Mouse (Mus musculus): ENCODE measurements around the gene Hoxc9.

The Hoxc9 gene

DNA sequence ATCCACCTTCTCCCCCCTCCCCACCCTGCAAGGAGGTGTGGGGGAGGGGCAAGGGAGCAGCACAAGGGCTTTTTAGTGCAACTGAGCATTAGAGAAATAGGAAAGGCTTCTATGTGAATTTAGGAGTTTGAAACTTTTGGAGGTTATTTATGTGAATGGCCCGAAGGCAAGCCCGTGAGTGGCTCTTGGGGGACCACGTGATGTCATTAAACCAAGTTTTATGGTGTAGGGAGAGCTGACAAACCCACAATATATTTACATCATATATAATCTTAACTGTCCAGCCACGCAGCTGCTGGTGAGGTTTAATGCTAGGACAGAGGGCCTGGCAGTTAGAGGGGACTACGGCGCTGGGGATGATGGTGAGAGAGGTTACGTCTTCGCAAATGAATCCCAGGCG is 42.4 kb downstream of the Hoxc9 start, which contains the start of gene Hoxc4:
Gene Hoxc4, plus strand, starts transcription at position 299 of the 400 bp plus-strand sequence.
- no peak for DNase-seq (ENCODE audit: low spot score in 2 of 2)

DNA sequence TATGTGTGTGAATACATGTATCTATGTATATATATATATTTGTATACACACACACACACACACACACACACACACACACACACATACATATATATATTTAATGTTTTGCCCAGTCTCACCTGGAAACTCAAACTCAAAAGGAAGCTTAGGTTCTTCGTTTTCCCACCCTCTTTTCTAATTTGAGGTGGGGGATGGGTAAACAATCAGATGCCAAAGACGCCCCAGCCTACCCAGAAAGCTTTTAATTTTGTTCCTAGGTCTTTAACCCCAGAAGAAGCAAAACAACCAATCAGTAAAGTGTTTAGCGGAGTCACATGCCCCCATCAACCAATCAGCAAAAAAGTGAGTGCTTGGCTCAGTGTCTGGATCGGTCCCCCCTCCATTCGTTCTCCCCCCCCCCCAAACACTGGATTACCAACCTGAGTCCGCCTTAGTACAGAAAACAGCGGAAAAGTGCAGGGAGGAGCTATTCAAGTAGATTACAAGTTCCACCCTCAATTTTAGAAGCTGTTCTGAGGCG is 44.7 kb downstream of the Hoxc9 start:
- DNase-seq (ENCODE audit: low spot score in 2 of 2): no peak

DNA sequence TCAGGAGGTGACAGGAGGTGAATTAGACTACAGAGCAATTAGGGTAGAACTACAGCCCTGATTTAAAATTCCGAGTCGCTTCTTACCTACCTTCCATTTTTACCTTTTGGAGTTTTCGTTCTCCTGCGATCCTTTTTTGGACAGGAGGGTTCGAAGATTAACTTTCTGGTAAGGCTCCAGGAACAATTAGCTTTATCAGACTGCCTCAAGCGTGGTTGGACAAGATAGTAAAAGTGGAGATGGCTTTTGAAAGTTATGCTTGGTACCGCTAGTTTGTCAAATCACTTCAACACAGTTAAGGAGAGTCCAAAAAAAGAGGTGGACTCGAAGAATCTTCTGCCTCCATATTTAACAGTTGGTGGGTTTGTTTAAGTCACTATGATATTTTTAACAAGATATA is 45.3 kb downstream of the Hoxc9 start:
- no peak for DNase-seq (ENCODE audit: low spot score in 2 of 2)

DNA sequence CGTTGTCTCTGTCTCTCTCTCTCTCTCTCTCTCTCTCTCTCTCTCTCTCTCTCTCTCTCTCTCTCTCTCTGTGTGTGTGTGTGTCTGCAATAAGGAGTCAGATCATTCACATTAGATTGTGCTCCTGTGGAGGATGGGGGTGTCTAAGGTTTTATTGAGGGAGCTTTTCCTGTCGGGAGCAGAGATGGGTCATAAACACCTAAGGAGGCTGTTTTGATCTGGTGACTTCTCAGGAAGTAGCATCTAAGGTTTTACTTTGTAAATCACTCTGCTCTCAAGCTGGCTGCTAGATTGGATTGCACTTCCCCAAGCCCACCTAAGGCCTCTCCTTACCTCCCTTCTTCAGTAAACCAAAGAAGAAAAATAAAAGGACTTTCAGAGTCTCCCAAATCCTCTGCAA is 47.9 kb downstream of the Hoxc9 start:
- no peak for DNase-seq (ENCODE audit: low spot score in 2 of 2)

DNA sequence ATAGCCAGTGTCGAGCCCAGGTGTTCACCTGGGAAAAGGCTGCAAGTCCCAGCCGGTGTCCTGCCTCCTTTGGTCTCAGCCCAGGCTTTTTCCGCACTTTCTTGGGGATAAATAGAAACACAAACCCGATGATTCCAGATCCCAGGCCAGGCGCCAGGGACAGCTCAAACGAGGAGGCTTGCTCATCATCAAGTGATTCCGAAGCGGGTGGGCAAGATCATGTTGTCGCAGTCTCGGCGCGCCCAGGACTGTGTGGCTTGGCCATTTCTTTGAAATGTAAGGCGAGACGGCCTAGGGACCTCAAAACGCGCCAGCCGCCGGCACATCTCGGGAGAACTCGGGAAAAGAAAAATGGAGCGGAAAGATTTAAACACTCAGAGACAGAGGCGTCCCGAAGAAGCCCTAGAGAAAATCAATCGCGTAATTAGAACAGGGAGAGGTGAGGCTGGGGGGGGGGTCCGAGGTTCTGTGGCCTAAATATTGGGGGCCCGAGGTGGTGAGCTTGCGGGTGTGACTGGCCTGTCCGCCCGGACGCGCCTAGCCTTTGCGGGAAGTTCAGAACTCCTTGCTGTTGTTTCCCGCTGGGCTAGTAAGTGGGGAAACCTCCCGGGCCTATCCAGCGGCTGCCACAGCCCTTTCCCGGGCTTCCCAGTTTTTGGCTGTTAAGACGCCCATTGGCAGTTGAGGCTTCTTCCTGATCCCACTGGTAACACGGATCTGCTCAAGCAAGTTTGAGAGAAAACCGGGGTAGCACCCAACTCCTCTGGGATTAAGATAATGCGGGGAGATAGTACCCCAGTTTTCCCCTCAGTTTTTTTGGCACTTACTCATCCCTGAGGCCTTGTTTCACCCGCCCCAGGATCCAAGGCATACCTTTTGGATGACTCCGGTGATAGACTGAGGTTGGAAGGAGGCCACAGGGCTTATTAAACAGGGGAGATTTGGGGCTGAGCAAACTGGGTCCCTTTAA is 51.3 kb downstream of the Hoxc9 start:
- no peak for DNase-seq (ENCODE audit: low spot score in 2 of 2)

DNA sequence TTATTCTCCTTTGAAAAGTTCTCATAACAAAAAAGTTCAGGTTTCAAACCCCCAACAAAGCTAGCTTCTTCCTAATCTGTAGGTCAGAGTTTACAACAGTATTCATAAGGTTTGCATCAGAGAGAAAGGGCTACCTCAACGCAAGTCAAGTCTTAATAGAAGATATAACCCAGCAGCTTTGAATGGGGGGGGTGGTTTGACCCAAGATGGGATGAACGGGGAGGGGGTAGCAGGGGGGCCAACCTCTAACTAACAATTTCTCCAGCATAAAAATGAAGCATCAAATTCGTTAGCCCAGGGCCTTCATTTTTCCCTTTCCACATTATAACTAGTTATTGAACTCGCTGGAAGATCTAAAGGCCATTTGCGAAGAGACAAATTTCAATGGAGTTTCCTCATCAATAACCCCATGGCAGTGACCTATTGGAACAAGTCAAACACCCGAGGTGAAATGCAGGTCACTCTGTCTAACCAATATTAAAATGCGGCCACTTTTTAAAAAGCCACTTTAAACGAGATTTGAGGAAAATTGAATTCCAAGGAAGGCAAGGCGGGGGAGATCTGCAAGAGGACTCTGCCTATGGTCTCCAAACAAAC is 52.8 kb downstream of the Hoxc9 start:
- DNase-seq (ENCODE audit: low spot score in 2 of 2): no peak

DNA sequence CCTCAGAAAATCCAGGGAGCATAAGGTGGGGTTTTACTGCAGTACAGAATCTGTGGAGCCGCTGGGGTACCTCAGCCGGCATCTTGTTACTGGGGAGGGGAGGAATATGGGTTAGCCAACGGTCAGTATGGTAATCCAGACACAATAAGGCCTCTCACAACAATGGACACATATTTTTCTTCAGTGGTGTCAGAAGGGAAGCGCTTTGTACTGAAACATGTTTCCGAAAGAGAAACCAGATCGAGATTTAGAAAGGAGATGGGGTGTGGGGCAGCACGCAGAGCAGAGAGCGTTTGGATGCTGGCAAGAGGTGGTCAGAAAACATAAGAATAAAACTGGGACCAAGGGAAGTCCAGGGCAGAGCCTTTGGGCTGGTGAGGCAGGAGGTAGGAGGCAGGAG is 53.9 kb downstream of the Hoxc9 start:
- no peak for DNase-seq (ENCODE audit: low spot score in 2 of 2)

DNA sequence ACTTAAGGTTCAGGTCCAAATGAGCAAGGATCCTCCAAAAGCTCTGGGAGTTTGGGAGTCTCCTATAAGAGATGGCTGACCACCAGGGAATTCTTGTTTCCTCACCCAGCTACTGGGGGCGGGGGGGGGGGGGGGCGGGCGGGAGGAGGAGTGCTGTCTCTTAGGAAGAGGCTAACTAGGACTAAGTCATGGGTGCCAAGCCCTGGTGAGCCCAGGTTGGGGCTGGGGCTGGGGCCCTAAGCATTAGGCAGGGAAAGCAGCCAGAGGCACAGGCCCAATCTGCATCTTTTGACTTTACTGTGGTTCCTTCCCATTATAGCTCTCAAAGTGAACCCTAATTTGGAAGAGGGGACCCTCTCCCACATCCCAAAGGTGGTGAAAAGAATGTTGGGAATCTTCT is 55.9 kb downstream of the Hoxc9 start:
- DNase-seq (ENCODE audit: low spot score in 2 of 2): no peak

DNA sequence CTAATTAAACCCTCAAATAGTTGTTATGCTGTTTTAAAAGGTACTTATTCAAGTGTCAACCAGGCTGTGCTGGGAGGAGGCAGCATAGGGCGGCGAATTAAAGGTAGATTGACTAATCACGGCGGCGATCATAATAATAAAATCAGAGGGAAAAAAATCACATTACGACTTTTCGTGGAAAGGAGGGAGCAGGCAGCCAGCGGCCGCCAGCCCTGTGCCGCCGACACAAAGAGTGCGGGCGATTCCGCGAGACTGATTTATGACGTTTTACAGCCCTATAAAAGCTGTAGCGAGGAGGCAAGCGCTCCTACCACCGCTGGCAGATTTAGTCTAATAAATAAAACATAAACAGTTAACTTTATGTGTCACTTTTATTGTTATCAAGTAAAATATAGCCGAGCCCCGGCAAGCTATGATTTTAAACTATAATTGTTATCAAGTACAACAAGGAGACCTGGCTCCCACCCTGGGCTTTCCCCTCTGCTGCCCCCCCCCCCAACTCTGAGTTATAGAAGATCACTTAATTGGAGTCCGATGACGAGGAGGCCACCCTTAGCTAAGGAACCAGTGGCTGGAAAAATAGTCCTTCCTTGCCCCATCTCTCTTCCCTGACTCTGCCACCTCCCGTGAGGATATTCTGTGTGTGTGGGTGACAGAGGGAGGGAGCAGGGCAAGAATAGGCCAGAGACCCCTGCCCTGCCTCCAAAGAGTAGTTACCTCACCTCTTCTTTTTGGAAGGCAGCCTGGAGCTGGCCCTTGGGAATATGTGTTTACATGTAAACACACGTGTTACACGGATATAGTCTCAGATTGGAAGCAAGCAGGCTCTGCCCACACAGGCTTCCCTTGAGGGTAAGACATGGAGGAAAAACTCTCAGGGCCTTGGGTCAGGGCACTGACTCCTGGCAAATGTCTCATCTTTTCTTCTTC is 56.7 kb downstream of the Hoxc9 start:
- no peak for DNase-seq (ENCODE audit: low spot score in 2 of 2)

DNA sequence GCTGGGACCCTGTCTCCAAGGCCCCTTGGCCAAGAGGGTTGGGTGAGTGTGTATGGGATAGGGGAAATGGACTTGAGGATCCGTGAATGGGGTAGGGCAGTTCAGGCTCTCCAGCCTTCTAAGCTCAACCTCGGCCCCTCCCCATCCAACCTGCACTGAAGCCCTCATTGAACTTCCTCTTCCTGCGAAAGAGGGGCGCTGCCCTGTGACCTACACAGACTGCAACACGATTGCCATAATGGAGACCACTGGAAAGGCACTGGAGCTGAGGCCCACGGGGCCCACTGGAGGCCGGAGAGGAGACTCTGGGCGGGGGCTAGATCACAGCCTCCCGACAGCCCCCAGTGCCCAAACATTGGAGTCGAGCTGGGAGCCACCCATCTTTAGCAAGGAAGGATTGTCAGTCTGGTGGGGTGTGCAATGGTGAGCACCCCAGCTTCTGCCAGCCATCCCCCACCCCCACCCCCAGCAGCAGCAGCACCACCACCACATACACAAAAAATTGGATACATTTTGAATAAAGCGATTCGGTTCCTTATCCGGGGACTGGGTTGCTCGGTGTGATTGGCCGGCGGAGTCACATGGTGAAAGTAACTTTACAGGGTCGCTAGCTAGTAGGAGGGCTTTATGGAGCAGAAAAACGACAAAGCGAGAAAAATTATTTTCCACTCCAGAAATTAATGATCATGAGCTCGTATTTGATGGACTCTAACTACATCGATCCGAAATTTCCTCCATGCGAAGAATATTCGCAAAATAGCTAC is 58.0 kb downstream of the Hoxc9 start:
- no peak for DNase-seq (ENCODE audit: low spot score in 2 of 2)

All from spleen, postnatal 4 days (tissue).